Mouse (Mus musculus) erythroblast, embryonic 14.5 days (primary cell): ENCODE data around the gene Commd8.

Source experiments
- GATA1 ChIP-seq: IDR thresholded peaks from 2 replicates; pipeline ENCODE4 v1.6.1; 2012; ENCODE audit warnings: low read length, inconsistent platforms, mixed read lengths
- TAL1 ChIP-seq: IDR thresholded peaks from 3 replicates; pipeline ENCODE4 v1.6.1; 2012; ENCODE audit warnings: low read length, inconsistent platforms, mixed read lengths

DNA sequence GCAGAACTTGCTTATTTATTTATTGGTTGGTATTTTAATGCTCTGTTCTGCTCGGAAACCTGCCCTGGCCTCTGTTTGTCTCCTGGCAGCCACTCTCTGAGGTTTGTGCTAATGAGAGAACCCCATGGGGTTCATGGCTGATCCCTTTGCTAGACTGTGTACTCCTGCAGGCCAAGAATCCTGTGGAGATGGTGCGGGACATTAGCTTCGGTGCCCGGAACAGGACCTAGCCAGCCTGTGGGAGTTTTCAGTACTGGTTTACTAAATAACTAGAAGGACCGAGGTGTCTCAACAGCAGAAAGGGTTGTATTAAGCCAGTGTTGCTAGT is 42.8 kb upstream of the Commd8 start:
- TF ChIP-seq TAL1: no peak
- TF ChIP-seq GATA1: no peak
